Mouse (Mus musculus): ENCODE measurements at regions not wholly inside any gene's neighbourhood (a gene's known extent, or its start where the extent isn't known, plus 50 kb on each side); places are given as distances from the start of the nearest gene placed in this dataset.
"Not testable (repeated sequence)": the region's sequence is repeated elsewhere in the genome, so short reads cannot be mapped to it uniquely, and the experiment has no call there.

DNA sequence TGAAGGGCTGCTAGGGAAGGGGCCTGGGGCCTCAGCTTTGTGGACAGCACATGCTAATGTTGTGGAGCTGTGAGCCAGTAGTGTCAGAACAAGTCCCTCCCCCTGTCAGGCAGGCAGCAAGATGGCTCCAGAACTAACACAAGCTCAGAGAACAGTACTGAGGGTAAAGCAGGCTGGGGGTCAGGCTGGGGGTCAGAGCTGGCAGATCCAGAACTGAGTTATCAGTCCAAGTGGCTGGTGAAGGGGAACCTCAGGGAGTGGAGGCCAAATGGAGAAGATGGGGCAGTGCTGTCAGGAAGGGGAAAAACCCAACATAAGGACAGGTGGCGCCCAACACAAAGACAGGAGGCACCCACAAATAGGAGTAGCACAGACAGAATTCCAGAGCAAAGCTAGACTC is 985.1 kb downstream of the 4930447A16Rik start:
- DNase-seq, result no peak

DNA sequence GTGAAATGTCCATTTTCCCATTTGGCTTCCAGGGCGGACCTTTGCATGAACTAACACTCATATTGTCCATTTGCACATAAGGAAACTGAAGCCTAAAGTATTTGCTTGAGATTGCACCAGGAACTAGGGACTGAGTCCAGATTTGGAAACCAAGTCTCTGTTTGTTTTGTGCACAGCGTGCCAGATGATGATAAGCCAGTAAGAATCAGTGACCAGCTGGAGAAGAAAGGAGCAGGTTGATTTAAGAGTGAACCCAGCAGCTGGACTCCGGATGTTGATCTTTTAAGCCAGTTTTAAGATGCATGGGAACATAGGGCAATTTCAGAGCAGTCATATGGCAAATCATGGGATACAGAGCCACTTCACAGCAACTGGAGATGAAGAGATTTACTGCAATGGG is 987.1 kb downstream of the 4930447A16Rik start:
- DNase-seq, result no peak

DNA sequence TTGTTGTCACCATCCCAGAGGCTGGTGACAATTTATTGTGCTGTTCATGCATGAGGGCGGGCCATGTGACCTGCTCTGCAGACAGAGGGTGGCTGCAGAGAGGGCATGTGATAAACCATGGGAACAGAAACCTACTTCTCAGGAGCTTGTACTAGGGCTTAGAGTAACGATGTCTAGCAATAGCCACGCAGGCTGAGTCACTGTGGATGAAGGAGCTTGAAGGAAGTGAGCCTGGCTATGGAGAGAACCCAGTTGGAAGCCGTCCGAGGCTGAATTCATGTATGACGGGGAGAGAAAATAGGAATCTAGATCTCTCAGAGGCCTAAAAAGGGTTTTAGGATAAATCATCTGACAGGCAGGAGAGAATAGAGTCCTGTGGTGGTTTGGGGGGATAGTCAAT is 988.0 kb downstream of the 4930447A16Rik start:
- no peak for DNase-seq

DNA sequence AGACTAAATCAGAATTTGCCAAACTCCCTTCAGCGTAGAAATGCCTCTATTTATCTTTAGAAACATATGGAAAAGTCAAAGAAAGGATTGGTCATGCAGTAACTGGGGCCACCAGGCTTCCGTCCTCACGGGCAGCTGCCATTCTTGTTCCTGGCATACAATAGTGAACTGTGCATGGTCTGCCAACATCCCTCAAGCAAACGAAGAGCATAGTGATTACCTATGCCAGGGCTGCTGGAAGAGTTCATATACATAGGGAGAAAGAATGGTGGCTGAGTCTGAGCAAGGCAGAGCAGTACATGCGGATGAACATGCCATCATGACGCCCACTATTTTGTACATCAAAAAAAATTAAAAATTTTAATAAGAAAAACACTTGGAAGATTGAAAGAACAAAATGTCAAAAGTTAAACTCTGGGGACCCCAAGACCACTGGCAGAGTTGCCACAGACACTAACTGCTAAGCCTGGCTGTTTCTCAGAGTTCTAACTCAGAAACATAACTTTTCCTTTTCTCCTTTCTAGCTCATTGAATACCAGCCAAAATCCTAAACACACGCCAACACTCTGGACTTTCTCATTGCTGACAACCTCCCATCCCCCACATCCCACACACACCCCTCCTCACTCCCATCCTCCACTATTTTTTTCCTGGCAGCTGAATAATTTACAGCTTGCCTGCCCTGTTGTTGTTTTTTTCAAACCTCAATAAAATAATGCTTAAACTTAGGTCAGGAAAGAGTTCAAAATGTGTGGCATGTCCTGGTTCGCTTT is 989.1 kb downstream of the 4930447A16Rik start:
- no peak for DNase-seq

DNA sequence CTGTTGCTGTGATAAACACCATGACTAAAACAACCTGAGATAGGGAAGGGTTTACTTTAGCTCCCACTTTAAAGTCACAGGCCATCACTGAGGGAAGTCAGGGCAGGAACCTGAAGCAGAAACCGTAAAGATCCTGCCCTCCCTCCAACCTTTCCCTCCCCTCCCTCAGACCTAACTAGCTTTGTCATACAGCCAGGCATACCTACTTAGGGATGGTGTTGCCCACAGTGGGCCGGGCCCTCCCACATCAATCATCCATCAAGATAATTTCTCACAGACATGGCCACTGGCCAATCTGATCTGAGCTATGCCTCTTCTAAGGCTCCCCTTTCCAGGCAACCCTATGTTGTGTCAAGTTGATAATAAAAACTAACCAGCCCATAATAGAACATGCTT is 989.7 kb downstream of the 4930447A16Rik start:
- DNase-seq, result no peak

DNA sequence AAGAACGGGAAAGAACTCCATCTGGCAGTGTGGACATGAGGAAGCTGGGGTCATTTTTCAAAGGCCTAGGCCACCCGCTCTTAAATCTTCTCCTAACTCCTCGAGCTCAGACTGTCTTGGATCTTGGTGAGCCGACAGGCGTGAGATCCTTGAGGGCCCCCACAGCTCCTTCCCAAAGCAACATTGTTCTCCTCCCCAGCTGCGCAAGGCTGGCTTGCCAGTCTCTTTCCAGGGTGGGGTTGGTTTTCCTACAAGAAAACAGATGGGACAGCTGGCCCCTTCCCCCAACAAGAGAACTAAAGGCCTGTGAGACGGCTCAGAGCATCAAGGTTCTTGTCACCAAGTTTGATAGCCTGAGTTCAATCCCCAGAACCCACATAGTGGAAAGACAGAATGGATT is 994.3 kb downstream of the 4930447A16Rik start:
- DNase-seq, result no peak

DNA sequence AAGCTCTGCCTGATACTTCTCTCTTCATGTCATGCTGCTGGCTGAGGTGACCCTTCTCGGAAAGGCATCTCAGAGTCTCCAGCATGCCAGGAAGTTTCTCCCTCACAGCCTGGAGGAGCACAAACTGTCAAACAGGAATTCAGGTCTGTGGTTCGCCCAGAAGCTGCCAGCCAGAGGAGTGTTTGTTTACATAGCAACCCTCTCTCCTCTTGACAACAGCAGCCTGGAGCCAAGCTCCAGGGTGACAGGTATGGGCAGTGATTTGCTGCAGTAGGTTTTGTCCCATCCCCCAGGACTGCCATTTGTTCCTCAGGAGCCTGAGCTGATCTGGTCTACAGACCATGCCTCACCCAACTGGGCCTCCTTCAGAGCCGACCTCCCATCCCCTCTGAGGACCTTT is 995.4 kb downstream of the 4930447A16Rik start:
- DNase-seq, result no peak

DNA sequence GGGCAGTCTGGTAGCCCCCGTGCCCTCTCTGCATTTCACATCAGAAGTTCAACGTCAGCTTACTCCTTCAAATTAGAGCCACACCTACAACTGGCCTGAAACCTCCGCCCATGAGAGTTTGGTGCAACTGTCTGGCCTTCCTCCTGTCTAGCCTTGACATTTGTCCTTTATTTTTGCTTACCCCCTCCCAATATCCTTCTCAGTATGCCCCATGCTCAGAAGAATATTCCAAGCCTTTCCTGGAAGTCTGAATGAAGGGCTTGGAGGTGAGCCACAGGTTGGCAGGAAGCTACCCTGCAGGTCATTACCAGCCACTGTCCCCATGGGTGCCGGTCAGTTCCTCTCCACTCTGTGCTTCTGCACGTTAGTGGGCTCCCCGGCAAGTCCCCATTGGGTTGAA is 997.4 kb downstream of the 4930447A16Rik start:
- DNase-seq, result no peak

DNA sequence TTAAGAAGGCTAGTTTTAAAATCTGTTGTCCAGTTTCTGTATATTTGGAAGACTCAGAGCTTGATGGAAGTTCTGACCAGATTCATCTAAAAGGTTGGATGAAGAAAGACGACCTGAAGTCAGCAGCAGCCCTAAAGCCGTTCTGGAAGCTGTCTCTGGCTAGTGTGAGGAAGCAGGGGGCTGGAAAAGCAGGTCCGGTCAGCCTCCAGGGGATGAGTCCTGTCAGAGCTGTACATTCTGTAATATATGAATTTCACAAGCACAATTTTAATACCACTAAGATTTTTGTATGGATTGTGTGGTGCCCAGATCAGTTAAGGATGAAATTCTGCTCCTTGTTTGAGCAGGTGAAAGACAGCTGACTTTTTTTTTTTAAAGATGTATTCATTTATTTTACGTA is 1000.2 kb downstream of the 4930447A16Rik start:
- DNase-seq, result no peak

DNA sequence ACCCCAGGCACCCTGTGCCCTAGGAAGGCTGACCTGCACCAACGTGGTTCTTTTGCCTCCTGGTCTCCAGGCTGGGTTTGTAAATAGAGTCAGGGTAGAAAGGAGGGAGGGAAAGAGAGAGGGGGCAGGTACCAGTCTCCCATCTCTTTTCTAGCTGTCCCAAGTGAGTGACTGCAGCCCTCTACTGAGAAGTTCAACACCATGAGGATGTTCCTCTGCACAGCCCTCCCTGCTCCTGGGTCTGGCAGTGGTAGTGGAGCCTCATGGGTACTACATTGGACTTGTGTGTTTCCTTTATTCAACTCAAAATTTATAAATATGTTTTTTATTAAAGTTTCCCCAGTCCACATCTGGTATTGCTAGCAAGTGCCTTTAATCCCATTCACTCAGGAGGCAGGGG is 1002.6 kb downstream of the 4930447A16Rik start:
- no peak for DNase-seq

DNA sequence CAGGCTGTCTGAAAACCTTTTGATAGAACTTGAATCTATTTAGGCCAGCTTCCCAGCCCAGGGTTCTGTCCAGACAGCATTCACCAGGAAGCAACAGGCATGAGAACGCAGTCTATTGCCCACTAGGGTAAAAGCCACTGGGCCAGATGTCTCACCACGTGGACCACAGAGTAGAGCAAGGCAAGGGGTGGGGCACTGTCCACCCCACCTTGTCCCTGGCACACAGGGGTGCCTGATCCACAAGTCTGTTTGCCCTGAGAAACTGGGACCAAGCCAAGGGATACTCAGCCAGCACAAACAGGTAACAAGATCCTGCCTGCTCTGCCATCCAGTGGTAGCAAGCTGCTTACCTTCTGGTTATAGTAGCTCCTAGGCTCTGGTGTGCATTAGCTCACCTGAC is 1006.3 kb downstream of the 4930447A16Rik start:
- DNase-seq, result no peak

DNA sequence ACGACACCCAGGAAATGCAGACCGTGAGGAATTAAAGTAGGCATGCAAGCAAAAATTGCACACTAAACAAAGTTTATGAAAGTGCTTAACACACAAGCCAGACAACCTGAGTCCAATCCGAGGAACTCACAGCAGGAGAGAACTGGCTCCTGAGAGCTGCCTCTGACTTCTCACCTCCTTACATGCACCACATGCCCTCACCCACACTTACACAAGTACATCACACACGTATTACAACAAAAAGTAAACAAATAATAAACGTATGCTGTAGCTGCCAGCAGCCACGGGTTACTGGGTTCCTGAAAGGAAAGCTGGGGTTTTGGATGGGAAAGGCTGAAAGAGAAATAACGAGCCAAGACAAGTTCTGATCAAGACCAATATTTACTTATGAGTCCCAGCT is 1008.0 kb downstream of the 4930447A16Rik start:
- no peak for DNase-seq

DNA sequence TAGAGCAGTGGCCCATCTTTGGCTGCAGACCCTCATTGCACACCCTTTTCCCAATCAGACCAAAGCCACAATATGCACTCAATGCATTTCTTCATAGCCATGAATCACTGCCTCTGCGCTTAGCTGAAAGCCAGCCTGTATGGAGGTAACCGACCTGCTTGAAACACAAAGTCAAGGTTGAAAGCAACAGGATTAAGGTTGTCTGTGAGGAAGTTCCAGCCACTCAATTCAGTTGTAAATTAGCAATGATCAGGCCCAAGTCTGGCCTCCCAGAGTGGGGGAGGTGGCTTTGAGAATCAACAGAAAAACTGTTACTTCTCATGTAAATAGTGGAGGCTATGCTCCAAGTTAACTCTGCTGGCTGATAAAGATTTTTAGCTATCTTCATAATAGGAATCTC is 1008.9 kb downstream of the 4930447A16Rik start:
- not testable (repeated sequence) for DNase-seq
